Mouse (Mus musculus) mesoderm, embryonic 11.5 days (tissue): ENCODE data around the gene Camkk1.
A peak's percentile ranks its signal among the peaks of the same experiment; 100 is the strongest.

Source experiments
- DNase-seq: peaks from one replicate; pipeline ENCODE4 v3.0.0-alpha.2; 2012; ENCODE audit warnings: low read depth, low spot score

Gene Camkk1

GRCm38 (mm10) chr11:73049335-73049734 is 30.5 kb downstream of the Camkk1 start:
- DNase-seq, result peak; percentile 89

GRCm38 (mm10) chr11:73052795-73053194 is 34.0 kb downstream of the Camkk1 start:
- no peak for DNase-seq

- no peak for DNase-seq
These were observed 38.9 kb downstream of the Camkk1 start for GRCm38 (mm10) chr11:73057701-73058100.

- no peak for DNase-seq
These were observed 40.8 kb downstream of the Camkk1 start for GRCm38 (mm10) chr11:73059630-73060029.

- DNase-seq, result no peak
These were observed 42.6 kb downstream of the Camkk1 start for GRCm38 (mm10) chr11:73061413-73061812.

- DNase-seq, result no peak
These were observed 53.0 kb downstream of the Camkk1 start for GRCm38 (mm10) chr11:73071839-73072238.

- no peak for DNase-seq
These were observed 57.5 kb downstream of the Camkk1 start for GRCm38 (mm10) chr11:73076295-73076694.

GRCm38 (mm10) chr11:73076733-73077132 is 57.9 kb downstream of the Camkk1 start:
- no peak for DNase-seq

- DNase-seq, result no peak
These were observed 58.5 kb downstream of the Camkk1 start for GRCm38 (mm10) chr11:73077211-73077720.

GRCm38 (mm10) chr11:73078615-73079014 is 59.8 kb downstream of the Camkk1 start:
- DNase-seq, result no peak

GRCm38 (mm10) chr11:73080306-73080705 is 61.5 kb downstream of the Camkk1 start:
- no peak for DNase-seq

- DNase-seq, result no peak
These were observed 65.5 kb downstream of the Camkk1 start for GRCm38 (mm10) chr11:73084303-73084702.

- no peak for DNase-seq
These were observed 66.0 kb downstream of the Camkk1 start for GRCm38 (mm10) chr11:73084804-73085231.

GRCm38 (mm10) chr11:73085391-73085790 is 66.6 kb downstream of the Camkk1 start:
- no peak for DNase-seq

GRCm38 (mm10) chr11:73087700-73088480 is 69.1 kb downstream of the Camkk1 start:
- no peak for DNase-seq

- DNase-seq, result no peak
These were observed 71.5 kb downstream of the Camkk1 start, which contains the start of gene Itgae for GRCm38 (mm10) chr11:73090283-73090682. Gene Itgae, plus strand, starts transcription at chr11:73090583.

- DNase-seq, result no peak
These were observed 72.0 kb downstream of the Camkk1 start for GRCm38 (mm10) chr11:73090826-73091225.
